Mouse (Mus musculus) G1E-ER4 (cell line): Measurements from ENCODE around the gene Ankfn1. TPM values are rescaled to one million over a fixed set of nuclear protein-coding genes. Genes with fewer than 3 reads are reported as not detected.

Source experiments
- GATA1 ChIP-seq: IDR thresholded peaks from one replicate; pipeline ENCODE4 v1.8.0; 2012; ENCODE audit warnings: low read length, inconsistent platforms
- polyA plus RNA-seq: library from polyadenylated mRNA; stranded (reverse); fragments of >175 nt; gene quantifications from 2 replicates; pipeline ENCODE4 v1.2.3, GENCODE M21; 2012

Ankfn1 gene
- polyA plus RNA-seq, 1 experiment: not detected

- TF ChIP-seq GATA1: no peak
Observed at GRCm38 (mm10) chr11:89551441-89551840, 226.0 kb downstream of the Ankfn1 start.

- no peak for TF ChIP-seq GATA1
Observed at GRCm38 (mm10) chr11:89550921-89551320, 226.5 kb downstream of the Ankfn1 start.

GRCm38 (mm10) chr11:89548786-89549185 lies 228.7 kb downstream of the Ankfn1 start:
- no peak for TF ChIP-seq GATA1

- no peak for TF ChIP-seq GATA1
Observed at GRCm38 (mm10) chr11:89546164-89546563, 231.3 kb downstream of the Ankfn1 start.

DNA sequence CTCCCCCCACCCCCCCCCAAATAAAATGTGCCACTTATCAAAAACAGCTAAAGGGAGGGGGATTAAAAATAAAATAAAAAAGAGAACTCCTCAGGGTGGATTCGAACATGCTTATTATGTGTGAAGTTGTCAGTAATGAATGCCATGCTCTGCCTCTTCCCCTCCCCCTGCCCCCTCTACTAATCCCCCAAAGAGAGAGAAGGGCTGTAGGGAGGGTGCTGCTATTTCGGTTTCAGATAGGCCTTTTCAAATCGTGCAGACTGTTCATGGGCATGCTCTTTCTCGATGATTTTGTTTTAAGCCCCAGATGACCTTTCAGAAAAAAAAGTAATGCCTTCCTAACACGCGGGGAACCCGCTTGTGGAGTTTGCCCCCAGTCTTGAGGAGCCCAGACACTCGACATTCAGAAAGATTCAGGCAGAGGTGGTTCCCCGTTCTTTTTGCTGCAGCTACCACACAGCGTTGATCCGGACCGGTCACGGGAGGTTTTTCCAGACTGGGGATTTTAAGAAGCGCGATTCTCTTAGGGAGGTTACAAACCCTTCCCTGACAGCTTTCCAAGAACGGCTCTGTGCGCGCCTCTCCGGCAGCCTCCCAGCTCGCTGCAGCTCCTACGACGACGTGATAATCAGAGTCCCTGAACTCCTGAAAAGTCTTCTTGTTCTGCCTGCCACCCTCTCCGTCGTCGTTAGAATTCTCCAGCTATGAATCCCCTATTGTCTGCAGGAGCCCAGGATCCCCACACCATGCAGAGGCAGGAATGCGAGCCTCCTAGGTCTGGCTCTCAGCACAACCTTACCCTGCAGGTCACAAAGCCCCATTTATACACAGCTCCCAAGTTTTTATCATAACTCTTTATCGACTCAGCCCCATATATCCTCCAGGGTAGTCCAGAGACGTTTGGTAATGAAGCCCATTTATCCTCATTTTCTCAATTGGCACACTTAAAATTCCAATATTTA lies 232.3 kb downstream of the Ankfn1 start:
- no peak for TF ChIP-seq GATA1

DNA sequence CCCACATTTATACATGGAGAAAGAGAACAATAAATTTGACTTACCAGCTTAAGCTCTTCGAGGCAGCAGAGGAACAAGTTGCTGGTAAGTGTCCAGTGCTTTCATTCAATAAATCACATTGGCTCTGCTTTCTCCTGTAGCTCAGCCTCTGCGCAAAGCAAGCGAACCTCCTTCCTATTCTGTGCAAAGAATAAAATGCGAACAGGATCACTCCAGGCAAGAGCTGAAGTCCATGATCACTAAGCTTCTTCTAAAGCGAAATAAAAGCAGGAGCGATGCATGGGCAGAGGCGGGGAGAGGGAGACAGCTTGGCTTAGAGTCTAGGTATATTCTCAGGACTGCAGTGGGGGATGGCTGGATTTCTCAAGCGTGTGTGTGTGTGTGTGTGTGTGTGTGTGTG lies 239.1 kb downstream of the Ankfn1 start:
- no peak for TF ChIP-seq GATA1

DNA sequence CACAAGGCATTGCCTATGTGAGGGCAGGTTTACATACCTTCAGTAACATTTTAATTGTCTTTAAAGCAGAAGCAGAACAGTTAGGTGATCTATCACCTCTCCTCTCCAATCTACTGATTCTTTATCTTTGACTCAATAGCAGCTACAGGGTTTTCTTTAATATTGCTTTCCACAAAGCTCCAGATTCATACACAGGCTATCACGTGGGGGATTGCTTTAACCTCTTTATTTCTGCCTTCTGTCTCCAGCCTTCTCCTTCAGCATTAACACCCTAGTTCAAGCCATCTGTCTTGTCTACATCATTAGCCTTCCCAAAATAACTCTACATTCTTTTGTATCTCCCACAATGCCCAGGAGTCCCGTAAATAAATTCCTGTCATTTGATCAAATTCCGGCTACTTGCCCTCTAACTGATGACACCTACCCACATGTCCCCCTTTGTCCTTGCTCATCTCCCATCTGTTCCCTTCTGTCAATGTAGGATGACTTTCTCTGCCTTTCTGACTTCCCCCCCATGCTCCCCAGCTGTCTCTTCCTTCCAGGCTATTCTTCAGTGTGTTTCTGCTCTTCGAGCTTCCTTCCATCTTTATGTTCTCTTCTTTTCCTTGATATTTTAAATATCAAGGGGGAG lies 249.5 kb downstream of the Ankfn1 start:
- TF ChIP-seq GATA1: no peak

DNA sequence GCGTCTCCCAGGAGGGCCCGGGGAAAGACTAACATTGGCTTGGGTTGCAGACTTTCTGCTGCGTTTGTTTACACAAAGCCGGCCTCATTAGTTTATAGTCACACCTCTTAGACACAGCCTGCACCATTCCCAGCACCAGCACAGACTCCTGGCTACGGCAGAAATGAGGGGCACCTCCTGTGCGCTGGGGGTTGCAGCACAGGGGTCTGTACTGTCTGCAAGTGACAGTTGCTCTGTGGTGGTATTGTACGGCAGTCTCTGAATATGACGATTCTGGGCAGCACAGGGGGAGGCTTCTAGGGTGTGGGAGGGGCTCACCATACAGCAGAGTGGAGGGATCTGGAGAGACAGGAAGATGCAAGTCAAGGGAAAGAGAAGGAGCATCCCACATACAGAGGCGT lies 262.0 kb downstream of the Ankfn1 start:
- TF ChIP-seq GATA1: no peak

DNA sequence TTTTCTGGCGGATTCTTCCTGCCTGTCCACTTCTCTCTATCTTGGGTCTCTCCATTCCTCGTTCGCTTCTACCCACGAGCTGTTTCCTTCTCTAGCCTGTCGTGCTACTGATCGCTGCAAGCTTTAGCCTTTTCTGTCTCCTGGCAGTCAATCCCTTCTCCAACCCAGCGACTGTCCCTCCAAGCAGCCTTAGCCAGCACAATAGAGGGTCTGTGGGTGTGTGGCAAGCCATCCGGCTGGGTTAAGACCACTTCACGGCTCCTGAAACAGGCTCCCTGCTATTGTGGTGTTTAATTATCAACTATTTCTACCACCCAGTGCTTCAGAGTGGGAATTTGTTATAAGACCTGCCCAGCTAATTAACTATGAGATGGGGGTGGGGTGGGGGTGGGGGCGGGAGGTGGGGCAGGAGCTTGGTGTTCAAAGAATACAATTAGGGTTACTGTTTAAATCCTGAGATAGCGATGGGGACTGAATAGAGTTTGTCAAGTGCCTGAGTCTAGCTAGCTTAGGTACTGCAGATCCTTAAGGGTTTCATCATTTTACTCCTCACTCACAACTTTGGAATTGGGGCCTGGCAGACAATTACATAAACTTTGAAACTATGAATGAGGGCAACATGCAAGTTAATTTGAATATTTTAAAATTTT lies 268.7 kb downstream of the Ankfn1 start:
- TF ChIP-seq GATA1: no peak

DNA sequence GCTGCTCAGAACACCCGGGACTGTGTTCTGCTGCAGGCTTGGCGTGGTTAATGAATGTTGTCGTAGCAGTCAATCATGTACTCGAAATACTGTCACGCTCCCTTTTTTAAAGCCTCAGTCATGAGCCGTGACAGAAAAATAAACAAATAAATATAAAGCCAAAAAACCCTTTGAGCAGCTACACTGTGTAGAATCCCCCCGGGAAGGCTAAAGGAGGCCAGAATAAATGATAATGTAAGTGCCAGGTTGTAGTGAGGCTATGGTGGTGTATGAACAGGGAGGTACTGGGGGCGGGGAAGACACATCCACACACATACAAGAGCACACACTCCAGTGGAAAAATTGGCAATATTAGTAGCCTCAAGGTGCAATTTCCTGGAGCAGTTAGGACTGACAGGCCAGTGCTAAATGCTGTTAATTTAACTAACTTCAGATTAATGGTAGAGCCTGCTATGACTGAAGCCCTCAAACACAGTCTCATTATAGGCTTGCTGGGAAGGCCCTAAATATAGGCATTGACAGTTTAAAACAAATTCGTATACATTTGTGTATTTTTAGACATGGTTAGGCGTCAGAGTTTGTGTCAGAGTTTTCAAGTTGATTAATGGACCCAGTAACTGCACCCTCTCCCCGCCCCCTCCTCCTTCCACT lies 270.7 kb downstream of the Ankfn1 start:
- TF ChIP-seq GATA1: no peak

- TF ChIP-seq GATA1: no peak
Observed at GRCm38 (mm10) chr11:89505046-89505445, 272.4 kb downstream of the Ankfn1 start.

DNA sequence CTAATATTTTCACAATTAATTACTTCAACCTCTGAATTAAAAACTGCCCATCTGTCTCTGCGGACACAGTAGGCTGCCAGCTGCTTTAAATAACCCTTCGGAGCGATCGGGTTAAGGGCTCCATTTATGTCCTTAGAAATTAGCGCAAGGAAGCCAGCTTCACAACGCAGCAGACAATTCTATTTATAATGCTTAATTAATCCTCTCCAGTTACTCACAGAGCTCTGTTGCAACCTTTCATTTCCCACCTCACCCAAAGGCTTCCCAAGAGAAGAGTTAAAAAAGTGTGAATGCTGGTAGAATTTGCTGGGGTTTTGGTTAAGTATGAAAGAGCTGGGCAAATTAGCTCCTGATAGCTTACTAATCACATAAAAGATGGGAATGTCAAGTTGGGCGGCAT lies 275.7 kb downstream of the Ankfn1 start:
- TF ChIP-seq GATA1: no peak

- TF ChIP-seq GATA1: no peak
Observed at GRCm38 (mm10) chr11:89500961-89501360, 276.5 kb downstream of the Ankfn1 start.

DNA sequence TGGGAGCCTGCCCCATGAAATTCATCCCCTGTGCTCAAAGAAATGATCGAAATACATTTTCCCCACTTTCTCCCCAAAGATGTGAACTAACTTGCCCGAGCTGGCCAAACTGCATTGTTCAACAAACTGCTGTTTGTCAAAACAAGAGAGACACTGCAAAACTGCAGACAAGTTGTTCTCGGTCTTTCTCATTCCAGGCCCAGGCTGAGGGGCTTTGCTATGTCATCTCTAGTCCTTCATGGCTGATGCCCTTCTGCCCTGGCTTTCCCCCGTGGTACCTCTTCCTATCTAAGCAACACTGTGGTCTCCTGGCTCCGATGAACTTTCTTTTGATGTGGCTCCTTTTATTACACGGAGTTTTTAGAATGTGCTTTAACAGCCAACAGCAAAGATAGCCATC lies 296.4 kb downstream of the Ankfn1 start:
- no peak for TF ChIP-seq GATA1

DNA sequence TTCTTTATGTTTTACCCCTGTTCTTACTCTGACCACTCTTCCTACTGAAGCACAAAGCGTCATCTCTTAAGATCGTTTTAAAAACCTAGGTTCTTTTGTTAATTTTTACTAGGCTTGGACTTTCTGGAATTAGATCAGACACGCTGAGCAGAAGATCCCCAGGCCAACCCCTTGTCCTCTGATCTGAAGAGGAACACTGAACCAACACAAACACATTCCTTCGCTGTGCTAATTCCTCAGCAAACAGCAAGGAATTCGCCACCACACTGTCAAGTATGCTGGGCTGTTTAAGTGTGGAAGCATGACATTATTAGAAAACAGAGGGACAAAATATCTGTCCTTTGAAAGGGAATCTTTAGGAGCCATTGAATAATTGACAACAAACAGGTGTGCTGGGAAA lies 300.5 kb downstream of the Ankfn1 start:
- no peak for TF ChIP-seq GATA1

GRCm38 (mm10) chr11:89476047-89476446 lies 301.4 kb downstream of the Ankfn1 start:
- TF ChIP-seq GATA1: no peak
